Mouse (Mus musculus): ENCODE measurements around the gene Arg2. TPM values are rescaled to one million over a fixed set of nuclear protein-coding genes. Genes with fewer than 3 reads are reported as not detected.
A peak's percentile ranks its signal among the peaks of the same experiment; 100 is the strongest.

Arg2 gene
- polyA plus RNA-seq, 1 experiment from 2014 or later = 35.5 TPM

DNA sequence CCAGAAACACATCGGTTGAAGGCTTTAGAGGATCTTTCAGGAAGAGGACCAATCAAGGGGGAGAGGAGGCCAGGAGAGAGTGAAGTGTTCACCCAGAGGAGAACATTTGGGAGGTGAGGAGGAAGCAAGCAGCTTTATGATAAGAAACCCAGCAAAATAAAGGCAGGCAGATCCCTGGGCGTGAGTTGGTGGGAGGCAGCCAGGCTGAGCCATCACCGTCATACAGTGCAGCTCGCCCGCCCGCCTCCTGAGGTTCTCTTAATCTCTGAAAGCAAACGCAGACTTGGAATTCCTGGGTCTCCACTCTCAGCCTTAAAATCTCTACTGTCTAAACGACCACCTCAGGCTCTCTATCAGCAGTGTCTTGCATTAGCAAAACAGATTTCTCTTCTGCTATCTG lies 4.1 kb downstream of the Arg2 start:
- no peak overlapping the region for H3K27ac ChIP-seq (replicated peaks)
- H3K4me3 ChIP-seq = no peak overlapping the region
- peaks cover 21% of the 10 kb centered on the region; the same call in 1 of the 2 replicates for H3K4me1 ChIP-seq (replicated peaks)
- no peak for ATAC-seq (ENCODE audit: low read depth)
- H3K36me3 ChIP-seq = no peaks in the 10 kb centered on the region
- 59% methylated on average over 8 of the region's 8 CpGs for WGBS
- no peak overlapping the region for H3K9ac ChIP-seq
- no peak overlapping the region for H3K4me2 ChIP-seq
- no peaks in the 10 kb centered on the region for H3K9me3 ChIP-seq
- H3K27me3 ChIP-seq = peaks cover 39% of the 10 kb centered on the region

DNA sequence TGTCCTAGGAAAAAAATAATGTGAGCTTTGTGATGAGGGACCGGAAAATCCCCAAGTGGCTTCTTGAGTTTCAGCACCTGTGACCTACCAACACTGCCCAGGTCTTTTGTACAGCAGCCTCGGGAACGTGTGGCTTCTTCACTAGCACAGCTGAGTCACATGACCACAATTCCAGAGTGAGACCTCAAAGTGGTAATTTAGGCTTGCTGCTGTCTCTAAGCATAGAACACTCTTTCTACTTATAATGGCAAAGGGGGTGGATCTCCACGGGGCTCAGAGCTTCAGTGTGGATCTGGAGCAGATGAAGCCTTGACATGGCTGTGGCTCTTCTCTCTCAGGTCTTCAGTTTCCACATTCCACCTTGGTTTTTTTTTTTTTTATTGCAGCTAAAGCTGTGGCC lies 4.5 kb downstream of the Arg2 start:
- H3K9ac ChIP-seq = no peak overlapping the region
- H3K36me3 ChIP-seq = no peaks in the 10 kb centered on the region
- 41% methylated on average over 4 of the region's 4 CpGs for WGBS
- peaks cover 35% of the 10 kb centered on the region for H3K27me3 ChIP-seq
- no peak overlapping the region for H3K4me3 ChIP-seq
- no peaks in the 10 kb centered on the region for H3K9me3 ChIP-seq
- peaks cover 21% of the 10 kb centered on the region; the same call in 1 of the 2 replicates for H3K4me1 ChIP-seq (replicated peaks)
- H3K4me2 ChIP-seq = no peak overlapping the region
- ATAC-seq (ENCODE audit: low read depth) = no peak
- no peak overlapping the region for H3K27ac ChIP-seq (replicated peaks)

DNA sequence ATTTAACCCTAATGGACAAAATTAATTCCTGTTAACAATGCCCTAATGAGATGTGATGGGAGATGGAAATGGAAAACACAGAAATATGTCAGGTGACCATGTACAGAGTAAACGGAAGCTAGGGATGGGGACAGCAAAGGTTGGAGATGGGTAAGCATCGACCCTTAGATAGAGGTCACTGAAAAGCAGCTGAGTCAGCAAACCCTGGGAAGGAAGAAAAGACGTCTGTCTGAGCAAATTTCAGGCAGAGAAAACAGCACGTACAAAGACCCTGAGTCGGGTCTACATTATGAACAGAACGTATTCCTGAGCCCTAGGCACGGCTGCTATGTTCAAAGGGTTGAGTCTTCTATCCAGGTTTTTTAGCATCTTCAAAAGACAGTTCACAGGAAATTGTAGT lies 6.4 kb downstream of the Arg2 start:
- Histone ChIP-seq H3K4me1 (replicated peaks) (peaks cover 3% of the 10 kb centered on the region; the same call in 1 of the 2 replicates), H3K4me3 (no peak overlapping the region), H3K36me3 (no peaks in the 10 kb centered on the region), H3K27me3 (peaks cover 17% of the 10 kb centered on the region), H3K4me2 (no peak overlapping the region), H3K9ac (no peak overlapping the region), H3K27ac (replicated peaks) (no peak overlapping the region), H3K9me3 (no peaks in the 10 kb centered on the region)
- no peak for ATAC-seq (ENCODE audit: low read depth)
- 66% methylated on average over 7 of the region's 7 CpGs for WGBS

DNA sequence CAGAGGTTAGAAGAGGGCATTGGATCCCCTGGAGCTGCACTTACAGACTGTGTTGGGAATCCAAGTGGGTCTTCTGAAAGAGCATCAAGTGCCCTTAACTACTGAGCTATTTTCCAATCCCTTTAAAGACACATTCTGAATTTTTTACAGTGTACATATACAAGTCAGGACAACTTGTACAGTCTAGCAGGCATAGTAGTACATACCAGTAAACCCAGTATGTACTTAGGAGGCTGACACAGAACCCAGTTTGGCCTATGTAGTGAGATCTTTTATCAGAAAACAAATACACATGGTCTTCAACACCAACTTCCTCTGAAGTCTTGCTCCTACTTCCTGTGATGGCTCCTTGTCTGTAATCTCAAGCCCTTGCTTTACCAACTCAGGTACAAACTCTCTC lies 8.4 kb downstream of the Arg2 start:
- Histone ChIP-seq H3K27me3 (no peaks in the 10 kb centered on the region), H3K36me3 (no peaks in the 10 kb centered on the region), H3K4me3 (no peak overlapping the region), H3K4me2 (no peak overlapping the region), H3K4me1 (replicated peaks) (no peaks in the 10 kb centered on the region), H3K9me3 (no peaks in the 10 kb centered on the region), H3K27ac (replicated peaks) (no peak overlapping the region), H3K9ac (no peak overlapping the region)
- ATAC-seq (ENCODE audit: low read depth) = no peak

DNA sequence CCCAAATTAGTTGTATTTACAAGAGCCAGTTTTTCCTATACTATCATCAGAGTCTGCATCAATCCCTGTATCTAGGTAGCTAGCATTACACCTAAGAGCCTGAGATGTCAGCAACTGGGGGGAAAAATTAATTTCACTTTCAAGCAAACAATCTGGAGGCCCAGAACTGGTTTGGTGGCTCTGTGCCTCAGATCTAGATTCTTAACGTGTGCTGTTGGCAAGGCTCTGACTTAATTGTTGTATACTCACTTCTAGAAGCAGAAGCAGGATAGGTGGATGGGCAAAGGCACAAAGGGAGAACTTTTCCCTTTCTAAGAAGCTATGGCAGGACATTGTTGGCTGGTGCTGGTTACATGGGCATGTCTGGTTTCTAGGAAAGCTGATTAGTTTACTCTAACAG lies 8.8 kb downstream of the Arg2 start:
- no peaks in the 10 kb centered on the region for H3K4me1 ChIP-seq (replicated peaks)
- WGBS = 69% methylated on average over 1 of the region's 1 CpGs
- no peak overlapping the region for H3K27ac ChIP-seq (replicated peaks)
- H3K9ac ChIP-seq = no peak overlapping the region
- H3K36me3 ChIP-seq = no peaks in the 10 kb centered on the region
- H3K4me2 ChIP-seq = no peak overlapping the region
- no peaks in the 10 kb centered on the region for H3K9me3 ChIP-seq
- no peaks in the 10 kb centered on the region for H3K27me3 ChIP-seq
- ATAC-seq (ENCODE audit: low read depth) = no peak
- H3K4me3 ChIP-seq = no peak overlapping the region

DNA sequence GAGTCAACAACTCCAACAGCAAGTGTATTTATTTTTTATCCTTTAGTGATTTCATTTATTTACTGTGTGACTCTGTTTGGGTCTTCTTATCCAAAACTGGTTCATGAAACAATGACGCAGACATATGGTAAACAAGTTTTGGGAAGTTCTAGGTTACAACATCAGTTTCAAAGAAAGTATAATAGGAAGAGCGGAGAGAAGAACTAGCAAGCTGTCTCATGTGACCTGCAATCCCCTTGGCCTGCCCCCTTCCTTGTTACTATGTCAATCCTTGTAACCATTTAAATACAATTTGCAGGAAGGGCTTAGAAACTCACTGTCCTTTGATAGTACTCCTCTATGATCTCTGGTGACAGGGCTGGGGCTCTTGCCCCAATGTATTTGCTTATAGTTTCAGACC lies 10.2 kb downstream of the Arg2 start:
- WGBS = 90% methylated on average over 2 of the region's 2 CpGs
- no peak for ATAC-seq (ENCODE audit: low read depth)
- no peaks in the 10 kb centered on the region for H3K36me3 ChIP-seq
- H3K4me3 ChIP-seq = no peak overlapping the region
- H3K27ac ChIP-seq (replicated peaks) = no peak overlapping the region
- no peaks in the 10 kb centered on the region for H3K4me1 ChIP-seq (replicated peaks)
- no peak overlapping the region for H3K4me2 ChIP-seq
- H3K9me3 ChIP-seq = no peaks in the 10 kb centered on the region
- no peaks in the 10 kb centered on the region for H3K27me3 ChIP-seq
- no peak overlapping the region for H3K9ac ChIP-seq

DNA sequence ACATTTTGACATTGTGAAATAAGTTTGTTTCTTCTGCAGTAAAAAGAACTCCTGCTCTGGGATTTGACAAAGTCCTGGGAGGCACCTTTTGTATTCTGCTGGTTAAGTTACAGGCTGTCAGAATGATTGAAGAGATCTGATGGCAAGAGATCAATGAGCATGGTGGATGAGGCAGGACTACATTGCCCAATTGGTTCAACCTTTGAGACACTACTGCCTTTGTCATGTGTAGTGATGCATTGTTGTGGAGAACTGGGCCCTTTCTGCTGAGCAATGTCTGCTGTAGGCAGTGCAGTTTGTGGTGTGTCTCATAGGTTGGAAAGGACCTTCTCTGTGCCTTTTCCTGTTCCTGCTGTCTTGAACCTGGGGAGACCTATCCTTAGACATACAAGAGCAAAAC lies 10.8 kb downstream of the Arg2 start:
- H3K4me1 ChIP-seq (replicated peaks) = no peaks in the 10 kb centered on the region
- no peak overlapping the region for H3K4me3 ChIP-seq
- H3K27me3 ChIP-seq = no peaks in the 10 kb centered on the region
- H3K9me3 ChIP-seq = no peaks in the 10 kb centered on the region
- H3K27ac ChIP-seq (replicated peaks) = no peak overlapping the region
- H3K4me2 ChIP-seq = no peak overlapping the region
- no peak overlapping the region for H3K9ac ChIP-seq
- H3K36me3 ChIP-seq = no peaks in the 10 kb centered on the region
- no peak for ATAC-seq (ENCODE audit: low read depth)

DNA sequence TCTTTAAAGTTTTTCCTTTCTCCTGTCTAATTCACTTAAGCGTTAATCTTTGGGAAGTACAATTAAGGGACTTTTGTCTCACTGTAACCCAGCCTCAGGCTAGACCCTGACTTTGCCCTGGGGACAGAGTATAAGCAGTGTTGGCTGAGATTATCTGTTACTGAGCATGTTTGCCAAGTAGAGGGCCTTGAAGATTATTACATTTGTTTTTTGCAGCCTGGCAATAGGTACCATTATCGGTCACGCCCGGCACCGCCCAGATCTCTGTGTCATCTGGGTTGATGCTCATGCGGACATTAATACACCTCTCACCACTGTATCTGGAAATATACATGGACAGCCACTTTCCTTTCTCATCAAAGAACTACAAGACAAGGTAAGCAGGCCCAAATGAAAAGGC lies 19.1 kb downstream of the Arg2 start:
- Histone ChIP-seq H3K9me3 (no peaks in the 10 kb centered on the region), H3K9ac (no peak overlapping the region), H3K27me3 (no peaks in the 10 kb centered on the region), H3K4me1 (replicated peaks) (no peaks in the 10 kb centered on the region), H3K36me3 (peaks cover 56% of the 10 kb centered on the region), H3K27ac (replicated peaks) (no peak overlapping the region), H3K4me2 (no peak overlapping the region), H3K4me3 (no peak overlapping the region)
- WGBS = 95% methylated on average over 6 of the region's 6 CpGs
- no peak for ATAC-seq (ENCODE audit: low read depth)

DNA sequence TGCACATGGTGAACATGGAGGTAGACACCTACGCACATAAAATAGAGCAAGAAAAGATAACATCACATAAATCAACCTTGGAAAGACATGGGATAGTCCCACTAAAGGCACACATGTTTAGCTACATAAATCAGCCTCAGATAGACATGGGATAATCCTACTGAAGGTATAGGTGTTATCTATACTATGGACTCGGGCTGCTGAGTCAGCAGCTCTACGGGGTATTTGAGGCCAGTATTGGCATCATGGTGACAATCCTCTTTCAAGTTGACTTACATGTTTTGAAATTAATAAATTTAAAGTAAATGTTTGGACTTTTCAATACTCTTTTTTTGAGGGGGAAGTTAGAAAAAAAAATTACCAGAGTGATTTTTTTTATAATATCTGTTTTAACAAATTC lies 32.3 kb downstream of the Arg2 start:
- Histone ChIP-seq H3K9me3 (no peaks in the 10 kb centered on the region), H3K4me3 (no peak overlapping the region), H3K4me2 (no peak overlapping the region), H3K27me3 (no peaks in the 10 kb centered on the region), H3K4me1 (replicated peaks) (no peaks in the 10 kb centered on the region), H3K36me3 (peaks cover 83% of the 10 kb centered on the region), H3K9ac (no peak overlapping the region), H3K27ac (replicated peaks) (no peak overlapping the region)
- no peak for ATAC-seq (ENCODE audit: low read depth)
- WGBS = 96% methylated on average over 3 of the region's 3 CpGs

DNA sequence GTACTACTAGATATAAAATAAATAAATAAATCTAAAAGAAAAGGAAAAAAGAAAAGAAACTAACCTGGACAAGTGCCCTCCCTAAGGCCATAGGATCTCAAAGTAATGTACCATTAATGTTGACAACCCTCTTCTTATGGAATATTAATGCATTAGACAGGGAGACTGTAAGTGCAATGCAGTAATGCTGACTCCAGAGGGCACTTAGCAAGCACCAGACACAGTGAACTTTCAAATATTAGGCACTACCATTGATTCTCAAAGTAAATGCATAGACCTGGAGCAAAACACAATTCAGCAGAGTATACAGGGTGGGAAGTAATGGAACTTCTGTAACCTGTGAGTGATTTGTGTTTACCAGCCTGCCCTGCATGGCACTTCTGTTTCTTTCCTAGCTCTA lies 38.6 kb downstream of the Arg2 start:
- H3K27ac ChIP-seq (replicated peaks) = no peak overlapping the region
- H3K4me3 ChIP-seq = no peak overlapping the region
- no peak overlapping the region for H3K9ac ChIP-seq
- no peaks in the 10 kb centered on the region for H3K9me3 ChIP-seq
- H3K27me3 ChIP-seq = no peaks in the 10 kb centered on the region
- no peak for ATAC-seq (ENCODE audit: low read depth)
- H3K4me1 ChIP-seq (replicated peaks) = peaks cover 17% of the 10 kb centered on the region
- H3K4me2 ChIP-seq = no peak overlapping the region
- H3K36me3 ChIP-seq = peaks cover 24% of the 10 kb centered on the region

DNA sequence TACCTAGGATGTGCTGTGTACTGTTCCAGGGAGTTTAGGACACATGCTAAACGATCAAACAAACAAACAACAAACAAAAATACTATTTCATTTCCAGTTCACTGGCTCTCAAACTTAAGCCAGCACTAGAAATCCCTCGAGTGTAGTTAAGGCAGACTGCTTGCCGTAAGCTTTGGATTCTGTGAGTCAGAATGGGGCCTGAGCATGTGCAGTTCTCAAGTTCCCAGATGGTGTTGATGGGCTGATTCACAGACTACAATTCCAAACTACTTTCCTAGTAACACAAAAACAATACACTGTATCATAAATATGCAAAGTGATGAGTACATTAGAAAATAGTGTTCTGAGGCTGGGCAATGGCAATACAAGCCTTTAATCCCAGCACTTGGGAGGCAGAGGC lies 39.8 kb downstream of the Arg2 start:
- Histone ChIP-seq H3K27me3 (no peaks in the 10 kb centered on the region), H3K27ac (replicated peaks) (no peak overlapping the region), H3K9me3 (no peaks in the 10 kb centered on the region), H3K36me3 (peaks cover 22% of the 10 kb centered on the region), H3K4me3 (no peak overlapping the region), H3K4me1 (replicated peaks) (peaks cover 17% of the 10 kb centered on the region), H3K9ac (no peak overlapping the region), H3K4me2 (0 out of 2 replicates have a peak overlapping the region, but pooled peaks have one; percentile 74)
- no peak for ATAC-seq (ENCODE audit: low read depth)
- WGBS = 63% methylated on average over 3 of the region's 3 CpGs

DNA sequence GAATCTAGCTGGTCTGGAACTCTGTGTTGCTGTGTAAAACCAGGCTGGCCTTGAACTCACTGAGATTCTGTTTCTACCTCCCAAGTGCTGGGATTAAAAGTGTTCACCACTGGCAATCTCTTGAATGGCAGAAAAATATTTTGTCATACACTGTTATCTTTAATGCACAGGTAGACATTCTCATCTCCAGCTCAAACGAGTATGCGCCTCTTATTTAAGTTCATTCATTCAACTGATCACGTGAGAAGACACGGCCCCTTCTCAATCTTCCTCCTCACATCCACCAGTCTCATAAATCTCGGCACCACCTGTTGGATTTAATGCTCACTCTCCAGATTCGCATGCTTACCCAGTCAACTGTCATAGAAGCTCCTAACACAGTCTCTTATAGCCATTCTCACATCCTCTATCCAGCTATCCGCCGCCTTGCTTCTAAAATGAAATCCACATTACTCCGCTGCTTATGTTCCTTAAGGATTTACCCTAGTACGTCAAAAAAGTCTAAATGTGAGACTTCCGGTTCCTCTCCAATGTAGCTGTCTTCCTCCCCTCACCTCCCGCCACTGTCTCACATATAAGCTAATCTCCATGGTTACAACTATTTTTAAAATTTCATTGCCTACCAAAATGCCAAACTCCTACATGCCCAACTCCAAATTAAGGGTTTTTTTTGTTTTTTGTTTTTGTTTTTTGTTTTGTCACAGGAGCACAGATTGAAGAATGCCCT lies 40.9 kb downstream of the Arg2 start:
- Histone ChIP-seq H3K4me1 (replicated peaks) (peaks cover 17% of the 10 kb centered on the region), H3K4me2 (peak overlapping the region; percentile 74), H3K4me3 (peak overlapping the region; percentile 96), H3K36me3 (peaks cover 24% of the 10 kb centered on the region), H3K27me3 (no peaks in the 10 kb centered on the region), H3K27ac (replicated peaks) (peak overlapping the region; percentile 96; the same call in 1 of the 2 replicates), H3K9me3 (no peaks in the 10 kb centered on the region), H3K9ac (peak overlapping the region; percentile 90)
- no peak for ATAC-seq (ENCODE audit: low read depth)
- 36% methylated on average over 12 of the region's 12 CpGs for WGBS

All from neural tube, embryonic 13.5 days (tissue).